Mouse (Mus musculus) central nervous system, embryonic 14 days (tissue): ENCODE results near the gene Rpl22l1. TPM values are rescaled to one million over a fixed set of nuclear protein-coding genes. Genes with fewer than 3 reads are reported as not detected.

ENCODE experiments used
- polyA plus RNA-seq: library from polyadenylated mRNA; depleted of rRNA; stranded (reverse); fragments of >200 nt; gene quantifications from 2 replicates; pipeline ENCODE4 v1.2.3, GENCODE M21; 2012; rRNA removed

Rpl22l1 gene
- 211 and 216 TPM in 2 replicates for polyA plus RNA-seq

GRCm38 (mm10) chr3:28805301-28806097 is at the start of gene Rpl22l1:
TSS of gene Rpl22l1 (plus strand) at chr3:28805436.

GRCm38 (mm10) chr3:28780994-28781393 is 24.2 kb upstream of the Rpl22l1 start, which contains the start of gene Eif5a2:
TSS of gene Eif5a2 (plus strand) at chr3:28781276.

Other genes with a start within 250 kb of the Rpl22l1 start
- 0.04 and 0.08 TPM in 2 replicates for gene Slc2a2, start 107.5 kb upstream of the Rpl22l1 start, polyA plus RNA-seq
- 6.1 and 6.9 TPM in 2 replicates for gene Eif5a2, start 24.2 kb upstream of the Rpl22l1 start, polyA plus RNA-seq
- gene Gm1527, start 87.2 kb downstream of the Rpl22l1 start, polyA plus RNA-seq: not detected in 2 replicates